Mouse (Mus musculus) stomach, postnatal 0 days (tissue): Measurements from ENCODE around the gene Alox12e. TPM values are rescaled to one million over a fixed set of nuclear protein-coding genes. Genes with fewer than 3 reads are reported as not detected.

Experiments
- ATAC-seq: fragments of 200-750 bp; cut with Nextera tagmentation; 2 replicates; pipeline ENCODE4 v1.8.0; 2017; ENCODE audit not compliant: low FRiP score, low TSS enrichment
- DNase-seq: peaks from one replicate; pipeline ENCODE4 v3.0.0-alpha.2; 2016; ENCODE audit warnings: low spot score
- H3K27ac ChIP-seq: fragments of 300-500 bp; sonication (generic); replicated peaks from 2 replicates; pipeline ENCODE4 v1.5.1; 2014; ENCODE audit warnings: mild to moderate bottlenecking, control low read depth
- H3K27me3 ChIP-seq: fragments of 300-500 bp; sonication (generic); 2 replicates; pipeline ENCODE4 v1.6.1; 2014; ENCODE audit warnings: low read length; ENCODE audit not compliant: control insufficient read depth, insufficient read depth
- H3K36me3 ChIP-seq: fragments of 300-500 bp; sonication (generic); 2 replicates; pipeline ENCODE4 v1.6.1; 2014; ENCODE audit warnings: low read length, mixed read lengths; ENCODE audit not compliant: control insufficient read depth, insufficient read depth
- H3K4me1 ChIP-seq: fragments of 300-500 bp; sonication (generic); replicated peaks from 2 replicates; pipeline ENCODE4 v1.6.1; 2014; ENCODE audit warnings: antibody characterized with exemption; ENCODE audit not compliant: control insufficient read depth, insufficient read depth
- H3K4me2 ChIP-seq: fragments of 300-500 bp; sonication (generic); replicated peaks from 2 replicates; pipeline ENCODE4 v1.6.1; 2014; ENCODE audit warnings: low read depth, mild to moderate bottlenecking, control low read depth, moderate library complexity
- H3K4me3 ChIP-seq: fragments of 300-500 bp; sonication (generic); 2 replicates; pipeline ENCODE4 v1.5.1; 2014; ENCODE audit warnings: low read depth, low read length, control low read depth
- H3K9ac ChIP-seq: fragments of 300-500 bp; sonication (generic); 2 replicates; pipeline ENCODE4 v1.6.1; 2014; ENCODE audit warnings: mild to moderate bottlenecking, low read length, control low read depth, mixed read lengths
- H3K9me3 ChIP-seq: fragments of 300-500 bp; sonication (generic); 2 replicates; pipeline ENCODE4 v1.6.1; 2016; ENCODE audit warnings: low read length; ENCODE audit not compliant: control insufficient read depth
- CTCF ChIP-seq: IDR thresholded peaks from 2 replicates; pipeline ENCODE4 v1.5.1; 2016; ENCODE audit warnings: antibody characterized with exemption, low read depth, mild to moderate bottlenecking, moderate library complexity
- EP300 ChIP-seq: optimal IDR thresholded peaks from 2 replicates; pipeline ENCODE3; 2016; ENCODE audit warnings: antibody characterized with exemption
- WGBS: fragments of 180-500 bp; shearing (Covaris S2); extraction: QIAGEN DNeasy Blood & Tissue Kit; methylation state at CpG from one replicate; pipeline ENCODE4 v1.1.7; 2014; 5-methylcytosine and 5-hydroxymethylcytosine counted together
- polyA plus RNA-seq: library from polyadenylated mRNA; unstranded; fragments of >200 nt; fragmentation: Nextera tagmentation; extraction: Ambion mirVana; gene quantifications from 2 replicates; pipeline ENCODE4 v1.2.1, GENCODE M21; 2015

Alox12e gene
- polyA plus RNA-seq, 1 experiment from 2014 or later = 0.05 TPM

DNA sequence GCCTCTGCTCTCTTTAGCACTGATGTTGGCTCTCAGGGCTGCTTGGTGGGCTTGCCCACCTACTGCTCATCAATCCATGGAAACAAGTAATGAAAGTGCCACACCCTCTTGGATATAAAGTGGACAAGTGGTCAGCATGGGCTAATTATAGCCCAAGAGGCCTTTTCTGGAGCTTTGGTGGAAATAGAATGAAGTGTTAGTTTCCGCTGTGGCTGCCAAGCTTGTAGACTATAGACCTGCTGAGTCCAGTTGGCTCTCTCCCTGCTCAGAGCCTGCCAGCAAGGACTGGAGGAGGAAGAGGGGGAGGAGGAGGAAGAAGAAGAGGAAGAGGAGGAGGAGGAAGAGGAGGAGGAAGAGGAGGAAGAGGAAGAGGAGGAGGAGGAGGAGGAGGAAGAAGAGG is 56.0 kb downstream of the Alox12e start:
- H3K4me2 ChIP-seq = no peak overlapping the region
- no peak overlapping the region for H3K4me3 ChIP-seq
- no peaks in the 10 kb centered on the region for H3K4me1 ChIP-seq
- 0 out of 2 replicates have a peak, but pooled peaks have one; percentile 38 for ATAC-seq
- TF ChIP-seq CTCF = no peak
- no peak for TF ChIP-seq EP300
- no peaks in the 10 kb centered on the region for H3K27me3 ChIP-seq
- 77% methylated on average over 1 of the region's 1 CpGs for WGBS
- no peaks in the 10 kb centered on the region for H3K9me3 ChIP-seq
- peak overlapping the region; percentile 49; the same call in 1 of the 2 replicates for H3K27ac ChIP-seq
- H3K9ac ChIP-seq = no peak overlapping the region
- DNase-seq = no peak
- no peaks in the 10 kb centered on the region for H3K36me3 ChIP-seq

DNA sequence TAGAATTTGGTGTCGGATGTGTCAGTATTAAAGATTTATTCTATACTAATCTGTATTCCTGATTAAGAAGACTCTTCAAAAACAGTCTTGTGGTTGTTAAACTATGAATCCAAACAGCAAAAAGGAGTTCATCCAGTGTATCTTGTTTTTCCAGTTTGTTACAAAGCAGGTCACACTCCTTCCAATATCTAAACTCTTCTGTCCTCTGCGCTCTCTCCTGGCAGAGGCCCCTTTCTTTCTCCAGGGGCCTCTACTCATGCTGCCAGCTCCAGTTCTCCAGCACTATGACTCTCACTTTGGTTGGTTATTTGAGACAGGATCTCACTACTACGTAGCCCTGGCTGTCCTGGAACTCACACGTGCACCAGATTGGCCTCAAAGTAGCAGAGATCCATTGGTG is 56.6 kb downstream of the Alox12e start:
- H3K9me3 ChIP-seq = no peaks in the 10 kb centered on the region
- H3K27me3 ChIP-seq = no peaks in the 10 kb centered on the region
- H3K9ac ChIP-seq = no peak overlapping the region
- no peak overlapping the region for H3K4me2 ChIP-seq
- 49% methylated on average over 4 of the region's 4 CpGs for WGBS
- peak overlapping the region; percentile 49 for H3K27ac ChIP-seq
- ATAC-seq (no peak), DNase-seq (no peak)
- no peaks in the 10 kb centered on the region for H3K4me1 ChIP-seq
- no peaks in the 10 kb centered on the region for H3K36me3 ChIP-seq
- TF ChIP-seq EP300 = peak; percentile 34
- no peak for TF ChIP-seq CTCF
- no peak overlapping the region for H3K4me3 ChIP-seq

Other genes starting within 250 kb of the Alox12e start
- gene Asgr2, start 230.0 kb downstream of the Alox12e start, polyA plus RNA-seq = 0.19 and 0.30 TPM in 2 replicates
- gene Mgl2, start 192.3 kb downstream of the Alox12e start, polyA plus RNA-seq = 0.48 and 0.68 TPM in 2 replicates
- 1.0 and 1.4 TPM in 2 replicates for gene Clec10a, start 166.4 kb downstream of the Alox12e start, polyA plus RNA-seq
- gene Slc16a11, start 109.9 kb downstream of the Alox12e start, polyA plus RNA-seq = 2.5 and 3.1 TPM in 2 replicates
- 5.7 and 6.1 TPM in 2 replicates for gene Slc16a13, start 101.6 kb downstream of the Alox12e start, polyA plus RNA-seq
- 3.2 and 3.6 TPM in 2 replicates for gene Bcl6b, start 92.8 kb downstream of the Alox12e start, polyA plus RNA-seq
- gene 0610010K14Rik, start 84.7 kb downstream of the Alox12e start, polyA plus RNA-seq = 81.0 and 83.6 TPM in 2 replicates
- gene Gm21988, start 82.8 kb downstream of the Alox12e start, polyA plus RNA-seq = 7.5 and 10.1 TPM in 2 replicates
- gene Rnasek, start 82.8 kb downstream of the Alox12e start, polyA plus RNA-seq = 317 and 326 TPM in 2 replicates
- gene Alox12, start 67.3 kb downstream of the Alox12e start, polyA plus RNA-seq = 13.8 and 16.5 TPM in 2 replicates
- 3.2 and 12.3 TPM in 2 replicates for gene Alox15, start 29.4 kb upstream of the Alox12e start, polyA plus RNA-seq
- 10.4 and 10.8 TPM in 2 replicates for gene Pelp1, start 87.4 kb upstream of the Alox12e start, polyA plus RNA-seq
- gene Arrb2, start 110.0 kb upstream of the Alox12e start, polyA plus RNA-seq = 9.0 and 9.5 TPM in 2 replicates
- 27.4 and 28.6 TPM in 2 replicates for gene Med11, start 129.3 kb upstream of the Alox12e start, polyA plus RNA-seq
- 0.62 and 0.86 TPM in 2 replicates for gene Zmynd15, start 136.8 kb upstream of the Alox12e start, polyA plus RNA-seq
- gene Cxcl16, start 137.4 kb upstream of the Alox12e start, polyA plus RNA-seq = 15.8 and 18.1 TPM in 2 replicates
- gene Tm4sf5, start 182.6 kb upstream of the Alox12e start, polyA plus RNA-seq = 91.8 and 104 TPM in 2 replicates
- gene Vmo1, start 192.0 kb upstream of the Alox12e start, polyA plus RNA-seq = 0.15 and 0.36 TPM in 2 replicates
- gene Gltpd2, start 196.6 kb upstream of the Alox12e start, polyA plus RNA-seq = 0.32 and 0.40 TPM in 2 replicates
- gene Psmb6, start 202.7 kb upstream of the Alox12e start, polyA plus RNA-seq = 516 and 537 TPM in 2 replicates
- gene Gm40193, start 210.3 kb upstream of the Alox12e start, polyA plus RNA-seq = not detected in 2 replicates
- gene Pld2, start 217.4 kb upstream of the Alox12e start, polyA plus RNA-seq = 16.2 and 17.7 TPM in 2 replicates
- gene Mink1, start 240.3 kb upstream of the Alox12e start, polyA plus RNA-seq = 8.5 and 10.2 TPM in 2 replicates